ENCODE assay signal across 25 mouse cellular contexts in the genomic region with DNA sequence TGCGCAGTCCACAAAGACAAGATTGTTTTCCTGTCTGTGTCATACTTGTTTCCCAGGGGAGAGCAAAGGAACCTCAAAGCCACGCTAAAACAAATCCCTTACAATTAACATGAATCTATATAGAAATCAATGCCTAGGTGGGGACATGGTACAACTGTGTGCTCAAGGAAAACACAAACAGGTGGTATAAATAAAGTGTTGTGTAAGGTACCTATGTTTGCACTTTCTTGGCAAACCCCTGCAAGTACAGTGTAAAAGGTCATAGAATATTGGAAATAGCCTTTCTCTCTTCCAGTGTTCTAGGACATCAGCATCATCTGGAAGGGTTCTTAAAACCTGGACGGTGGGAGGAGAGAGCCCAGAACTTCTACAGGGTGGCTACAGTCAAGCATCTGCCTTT. TPM values are rescaled to one million over a fixed set of nuclear protein-coding genes. Genes with fewer than 3 reads are reported as not detected.
DNase-seq lines count a peak whose midpoint lies in the region; ATAC-seq and TF ChIP-seq lines count a peak whose summit lies in the region.
"Had no signal": no experiment of that assay in that cellular context is flagged by ENCODE, and none has a peak within 500 bp of the region (broad histone marks: within the 10 kb centered on the region; RNA-seq: fewer than 3 reads in every experiment).

No protein-coding gene starts in this region.

- ATAC-seq in liver, embryonic 15.5 days (ENCODE audit: insufficient read depth) = peak; percentile 63
- ATAC-seq in liver, embryonic 11.5 days (replicated peaks; ENCODE audit: low FRiP score) = no peak
- peak; percentile 91 for ATAC-seq in liver, postnatal 0 days
- ATAC-seq: CD4-positive, CD25-positive, alpha-beta regulatory T cell, adult 4 months; forebrain, embryonic 15.5 days; forebrain, postnatal 0 days had no signal

- H3K9ac ChIP-seq in liver, adult 2 months (ENCODE audit: low read depth, low read length) = no peak overlapping the region
- no peak overlapping the region for H3K9ac ChIP-seq in liver, embryonic 15.5 days
- no peak overlapping the region for H3K9ac ChIP-seq in liver, embryonic 11.5 days (ENCODE audit: low read depth, low read length)
- H3K9ac ChIP-seq in liver, postnatal 0 days (replicated peaks) = no peak overlapping the region
- H3K9ac ChIP-seq: embryonic facial prominence, embryonic 13.5 days; embryonic facial prominence, embryonic 15.5 days; forebrain, embryonic 12.5 days; forebrain, embryonic 15.5 days; forebrain, postnatal 0 days had no signal

- TF ChIP-seq CTCF in liver, adult 2 months (IDR thresholded peaks at IDR 0.05; ENCODE audit: low read depth, low read length) = no peak
- TF ChIP-seq CTCF in liver, postnatal 0 days (IDR thresholded peaks at IDR 0.05; ENCODE audit: low read depth) = no peak

- H3K4me3 ChIP-seq in liver, adult 2 months (ENCODE audit: insufficient read depth, low read depth, low read length) = no peak overlapping the region
- H3K4me3 ChIP-seq in liver, embryonic 15.5 days (replicated peaks) = no peak overlapping the region
- H3K4me3 ChIP-seq in liver, embryonic 11.5 days (ENCODE audit: low read depth, low read length) = no peak overlapping the region
- no peak overlapping the region for H3K4me3 ChIP-seq in liver, postnatal 0 days (ENCODE audit: low read depth, low read length)
- H3K4me3 ChIP-seq: embryonic facial prominence, embryonic 13.5 days; embryonic facial prominence, embryonic 15.5 days; erythroblast, embryonic 14.5 days; forebrain, embryonic 10.5 days; forebrain, embryonic 12.5 days; forebrain, embryonic 15.5 days had no signal

- H3K79me2 ChIP-seq in liver, adult 2 months (ENCODE audit: control insufficient read depth, insufficient read depth, low read length) = peaks cover 48% of the 10 kb centered on the region

- H3K4me2 ChIP-seq in liver, embryonic 15.5 days = no peak overlapping the region
- no peak overlapping the region for H3K4me2 ChIP-seq in liver, embryonic 11.5 days
- H3K4me2 ChIP-seq in liver, postnatal 0 days (ENCODE audit: low read depth, low read length) = peak overlapping the region; percentile 34; the same call in 1 of the 2 replicates
- H3K4me2 ChIP-seq: embryonic facial prominence, embryonic 13.5 days; embryonic facial prominence, embryonic 15.5 days; forebrain, embryonic 12.5 days; forebrain, embryonic 15.5 days had no signal

- TF ChIP-seq POLR2A in liver, adult 2 months (IDR thresholded peaks at IDR 0.05; ENCODE audit: extremely low read depth, insufficient read depth, low read length) = no peak

- no peaks in the 10 kb centered on the region; the same call in 1 of the 2 replicates for H3K36me3 ChIP-seq in liver, adult 2 months (ENCODE audit: control insufficient read depth, insufficient read depth, low read length)
- H3K36me3 ChIP-seq in liver, embryonic 15.5 days (replicated peaks) = no peaks in the 10 kb centered on the region
- no peaks in the 10 kb centered on the region for H3K36me3 ChIP-seq in liver, embryonic 11.5 days (ENCODE audit: control insufficient read depth, insufficient read depth, low read length)
- no peaks in the 10 kb centered on the region for H3K36me3 ChIP-seq in liver, postnatal 0 days (replicated peaks; ENCODE audit: insufficient read depth, low read length)
- H3K36me3 ChIP-seq: embryonic facial prominence, embryonic 13.5 days; embryonic facial prominence, embryonic 15.5 days; forebrain, embryonic 12.5 days; forebrain, embryonic 15.5 days had no signal

- peak; percentile 85 for DNase-seq in liver, adult 2 months (ENCODE audit: extremely low read depth, low read depth, low spot score)
- no peak for DNase-seq in liver
- DNase-seq in liver, embryonic 11.5 days (ENCODE audit: low spot score) = no peak
- DNase-seq in liver, postnatal 0 days = no peak
- no peak for DNase-seq in urinary bladder, postnatal 10 days (ENCODE audit: low spot score)
- DNase-seq: adrenal gland, adult 2 months; adrenal gland, postnatal 10 days; adrenal gland, postnatal 25 days; B cell, adult 2 months; cerebellum, adult 11 months; cerebellum, adult 18-20 months; cerebellum, adult 8-10 months; cerebellum, adult 9-11 months; cerebellum, postnatal 14 days; cerebellum, postnatal 36 days; embryo, embryonic 11 days; forebrain, postnatal 0 days had no signal

- H3K27ac ChIP-seq in liver, adult 2 months (replicated peaks; ENCODE audit: insufficient read depth, low read depth, low read length) = peak overlapping the region; percentile 81
- H3K27ac ChIP-seq in liver, embryonic 15.5 days (replicated peaks) = 0 out of 2 replicates have a peak overlapping the region, but pooled peaks have one; percentile 19
- no peak overlapping the region for H3K27ac ChIP-seq in liver, embryonic 11.5 days (ENCODE audit: low read depth, low read length)
- peak overlapping the region; percentile 76 for H3K27ac ChIP-seq in liver, postnatal 0 days (ENCODE audit: low read depth)
- H3K27ac ChIP-seq: embryonic facial prominence, embryonic 13.5 days; embryonic facial prominence, embryonic 15.5 days; forebrain, embryonic 10.5 days; forebrain, embryonic 12.5 days; forebrain, embryonic 15.5 days had no signal

- peaks cover 61% of the 10 kb centered on the region for H3K4me1 ChIP-seq in liver, adult 2 months (ENCODE audit: control insufficient read depth, insufficient read depth, low read length)
- peaks cover 38% of the 10 kb centered on the region for H3K4me1 ChIP-seq in liver, embryonic 15.5 days (replicated peaks)
- H3K4me1 ChIP-seq in liver, embryonic 11.5 days (replicated peaks; ENCODE audit: control insufficient read depth, insufficient read depth, low read length) = peaks cover 8% of the 10 kb centered on the region; the same call in 1 of the 2 replicates
- peaks cover 53% of the 10 kb centered on the region for H3K4me1 ChIP-seq in liver, postnatal 0 days (ENCODE audit: insufficient read depth)

- peak; percentile 71 for TF ChIP-seq EP300 in liver, postnatal 0 days (IDR thresholded peaks at IDR 0.05; ENCODE audit: low read depth)

- H3K27me3 ChIP-seq in liver, adult 2 months (ENCODE audit: control insufficient read depth, insufficient read depth, low read length) = no peaks in the 10 kb centered on the region
- H3K27me3 ChIP-seq in liver, embryonic 15.5 days = no peaks in the 10 kb centered on the region
- no peaks in the 10 kb centered on the region for H3K27me3 ChIP-seq in liver, embryonic 11.5 days (replicated peaks; ENCODE audit: control insufficient read depth, insufficient read depth, low read length)
- no peaks in the 10 kb centered on the region for H3K27me3 ChIP-seq in liver, postnatal 0 days (ENCODE audit: insufficient read depth, low read length)
- H3K27me3 ChIP-seq: embryonic facial prominence, embryonic 13.5 days; embryonic facial prominence, embryonic 15.5 days; forebrain, embryonic 12.5 days; forebrain, embryonic 15.5 days had no signal

- 27% methylated on average over 3 of the region's 3 CpGs for WGBS in liver, adult 2 months
- 66% methylated on average over 3 of the region's 3 CpGs for WGBS in liver, embryonic 15.5 days (ENCODE audit: insufficient replicate concordance)
- 86% methylated on average over 3 of the region's 3 CpGs for WGBS in liver, embryonic 11.5 days
- 65% methylated on average over 3 of the region's 3 CpGs for WGBS in liver, postnatal 0 days (ENCODE audit: insufficient replicate concordance)

- no peaks in the 10 kb centered on the region for H3K9me3 ChIP-seq in liver, embryonic 15.5 days (replicated peaks)
- H3K9me3 ChIP-seq in liver, embryonic 11.5 days (ENCODE audit: control insufficient read depth, low read length) = no peaks in the 10 kb centered on the region
- H3K9me3 ChIP-seq in liver, postnatal 0 days (ENCODE audit: low read length) = no peaks in the 10 kb centered on the region
- H3K9me3 ChIP-seq: embryonic facial prominence, embryonic 13.5 days; embryonic facial prominence, embryonic 15.5 days; forebrain, embryonic 10.5 days; forebrain, embryonic 12.5 days; forebrain, embryonic 15.5 days had no signal

RNA-seq across cellular contexts. Expression of a gene that starts 7.3 kb away (rescaled TPM):
- total RNA-seq in liver, adult 2 months (2014; rRNA removed) = 156 and 189 TPM in 2 replicates
- 21.4 and 31.5 TPM in 2 replicates for polyA plus RNA-seq in liver, adult 2 months (2012; rRNA removed)
- 16.0 and 18.7 TPM in 2 replicates for polyA plus RNA-seq in liver, embryonic 15.5 days (2015; fragmentation: Nextera tagmentation; extraction: Ambion mirVana)
- polyA plus RNA-seq in liver, embryonic 11.5 days (2014; fragmentation: Nextera tagmentation; extraction: Ambion mirVana) = 17.1 and 17.7 TPM in 2 replicates
- 23.5 and 24.6 TPM in 2 replicates for polyA plus RNA-seq in liver, postnatal 0 days (2015; fragmentation: Nextera tagmentation; extraction: Ambion mirVana)
